Mouse (Mus musculus) left cerebral cortex, postnatal 10 days (tissue): ENCODE measurements around the gene Atp1a2. TPM values are rescaled to one million over a fixed set of nuclear protein-coding genes. Genes with fewer than 3 reads are reported as not detected.
"Not testable (repeated sequence)": the region's sequence is repeated elsewhere in the genome, so short reads cannot be mapped to it uniquely, and the experiment has no call there.

Experiments
- DNase-seq, 2 experiments: peaks; one replicate each; pipeline ENCODE4 v3.0.0; 2021 to 2022; ENCODE audit warnings: low spot score in 2 of 2, mixed read lengths in 1 of 2; ENCODE audit errors: extremely low spot score in 1 of 2
- intact Hi-C: fragments of 180-260 bp; cut with DNase I; formaldehyde crosslinking; loops from one replicate; pipeline ENCODE4 v1.15.1; 2025
- total RNA-seq, 2 experiments: library from RNA; stranded (reverse); gene quantifications; 2 replicates each; pipeline ENCODE4 v1.2.3; 2021

Gene Atp1a2
- total RNA-seq, 2 experiments from 2014 or later: 393 to 413 TPM

GRCm38 (mm10) chr1:172284221-172284620, 13.6 kb downstream of the Atp1a2 start:
- no peak for DNase-seq
- intact Hi-C loops: no loop called here

GRCm38 (mm10) chr1:172283073-172283472, 14.8 kb downstream of the Atp1a2 start:
- DNase-seq: no peak
- intact Hi-C loops: no loop called here

DNA sequence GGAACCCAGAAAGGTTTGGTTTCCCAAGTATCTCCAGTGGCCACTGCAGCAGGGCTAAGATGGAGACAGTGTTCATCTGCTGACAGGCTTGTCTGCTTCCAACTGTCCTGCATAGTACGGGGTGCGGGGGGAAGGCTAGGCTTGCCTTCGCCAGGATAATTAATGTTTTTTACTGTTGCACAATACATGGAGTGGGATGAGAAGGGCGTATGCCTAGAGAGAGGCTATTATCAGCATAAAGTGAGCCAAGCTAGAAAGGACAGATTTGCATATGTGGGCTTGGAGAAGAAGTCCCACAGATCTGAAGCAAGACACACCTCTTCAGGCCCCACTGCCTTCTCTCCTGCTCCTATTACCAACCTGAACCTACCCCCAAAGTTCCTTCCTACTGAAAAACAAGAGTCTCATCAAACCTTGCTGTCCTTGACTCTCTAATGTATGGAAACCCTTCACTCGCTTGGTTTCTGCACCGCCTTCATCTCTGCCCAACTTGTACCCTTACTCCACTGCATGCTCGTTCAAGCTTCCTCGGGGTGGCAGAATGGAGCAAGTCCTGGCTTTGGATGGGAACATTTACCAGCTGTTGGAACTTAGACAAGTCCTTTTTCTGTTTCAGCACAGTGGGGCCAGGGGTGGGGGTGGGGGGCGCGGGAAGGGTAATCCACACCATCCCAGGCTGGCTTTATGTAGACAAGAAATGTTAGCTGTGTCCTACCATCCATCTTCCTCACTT, 16.2 kb downstream of the Atp1a2 start:
- no peak for DNase-seq

GRCm38 (mm10) chr1:172279768-172280509, 17.9 kb downstream of the Atp1a2 start:
- intact Hi-C loops: no loop called here
- no peak for DNase-seq

More for the DNA sequence above, 16.2 kb downstream of the Atp1a2 start:
- intact Hi-C loops: no loop called here

DNA sequence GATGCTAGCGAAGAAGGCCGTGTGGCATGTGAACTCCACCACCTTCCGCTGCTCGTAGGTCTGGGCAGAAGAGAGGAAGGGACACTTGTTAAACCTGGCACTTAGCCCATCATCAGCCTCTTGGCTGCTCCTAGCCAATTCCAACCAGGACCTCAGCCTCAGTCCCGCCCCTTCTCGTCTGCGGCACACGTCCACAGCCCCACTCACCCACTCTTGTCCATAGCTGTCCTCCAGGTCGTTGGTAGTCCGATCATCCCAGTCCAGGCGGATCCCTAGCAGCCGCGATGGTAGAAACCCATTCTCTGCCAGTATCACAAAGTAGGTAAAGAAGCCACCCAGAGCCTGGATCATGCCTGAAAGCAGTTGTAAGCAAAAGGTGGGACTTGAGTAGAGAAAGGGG, 19.5 kb downstream of the Atp1a2 start:
- DNase-seq: no peak
- intact Hi-C loops: no loop called here

DNA sequence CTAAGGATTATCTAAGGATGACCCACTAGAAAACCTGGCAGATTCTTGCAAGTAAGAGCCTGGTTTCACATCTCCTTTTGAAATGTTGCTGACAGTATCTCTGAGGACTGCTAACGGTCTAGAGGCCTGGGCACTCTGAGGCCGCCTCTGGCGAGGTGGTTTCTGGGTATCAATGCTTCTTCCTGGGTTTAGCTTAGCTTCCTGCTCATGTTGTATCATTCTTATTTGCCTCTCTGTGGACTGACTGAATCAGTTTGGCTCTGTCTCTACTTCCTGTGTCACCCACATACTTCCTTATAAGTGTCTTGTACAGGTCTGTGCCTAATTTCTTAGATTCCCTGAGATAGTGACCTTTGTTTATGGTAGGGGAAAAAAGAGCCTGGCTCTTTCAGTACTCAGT, 20.7 kb downstream of the Atp1a2 start:
- intact Hi-C loops: no loop called here

GRCm38 (mm10) chr1:172274547-172274946, 23.3 kb downstream of the Atp1a2 start:
- DNase-seq: no peak
- intact Hi-C loops: no loop called here

More for the DNA sequence above, 20.7 kb downstream of the Atp1a2 start:
- no peak for DNase-seq

DNA sequence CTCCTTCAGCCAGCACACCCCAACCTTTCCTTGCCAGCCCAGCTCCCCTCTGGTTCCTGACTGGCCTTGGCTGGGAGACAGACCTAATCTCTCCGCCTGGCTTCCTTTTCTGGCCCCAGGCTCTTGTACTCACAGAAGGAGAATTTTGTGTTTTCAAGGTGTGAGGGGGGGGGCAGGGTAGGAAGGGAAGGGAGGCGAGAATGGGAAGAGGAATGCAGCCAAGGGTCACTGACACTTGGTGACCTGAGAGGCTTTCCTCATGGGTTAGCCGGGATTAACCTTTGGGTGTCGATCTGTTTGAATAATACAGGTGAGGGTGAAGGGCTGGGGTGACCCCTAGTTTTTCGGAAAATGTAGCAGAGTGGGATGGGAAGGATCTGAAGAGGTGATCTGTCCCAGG, 23.7 kb downstream of the Atp1a2 start:
- intact Hi-C loops: no loop called here
- no peak for DNase-seq

GRCm38 (mm10) chr1:172273386-172273785, 24.5 kb downstream of the Atp1a2 start:
- no peak for DNase-seq
- intact Hi-C loops: no loop called here

DNA sequence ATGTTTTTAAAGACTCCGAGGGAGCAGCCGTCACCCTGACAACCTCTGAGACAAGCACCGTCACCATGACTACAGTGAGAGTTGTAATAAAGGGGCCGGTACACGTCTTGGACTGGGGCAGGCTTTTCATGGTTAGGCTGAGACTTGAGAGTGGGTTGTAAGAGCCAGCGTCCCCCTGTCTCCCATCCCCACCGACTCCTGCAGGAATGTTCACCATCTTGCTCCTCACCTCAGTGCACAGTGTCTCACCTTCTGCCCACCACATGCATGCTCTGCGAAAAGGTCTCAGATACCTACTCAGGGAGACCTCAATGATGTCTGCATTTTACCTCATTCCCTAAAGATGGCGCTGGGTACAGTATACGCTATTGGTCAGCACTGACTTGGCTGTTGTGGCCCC, 26.1 kb downstream of the Atp1a2 start:
- intact Hi-C loops: no loop called here
- DNase-seq: peak in 1 of 2 experiments; percentile 58

DNA sequence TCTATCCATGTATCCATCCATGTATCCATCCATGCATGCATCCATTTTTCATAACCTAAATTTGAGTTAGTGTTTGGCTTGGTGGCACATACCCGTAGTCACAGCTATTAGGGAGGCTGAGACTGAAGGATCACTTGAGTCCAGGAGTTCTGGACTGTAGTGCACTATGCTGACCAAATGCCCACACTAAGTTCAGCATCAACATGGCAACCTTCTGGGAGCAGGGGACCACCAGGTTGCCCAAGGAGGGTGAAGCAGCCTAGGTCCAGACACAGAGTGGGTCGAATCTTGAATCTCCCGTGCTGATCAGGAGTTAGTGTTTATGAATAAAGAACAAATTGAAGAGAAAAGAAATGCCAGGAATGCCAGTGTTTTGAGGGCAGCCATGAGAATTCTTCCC, 26.7 kb downstream of the Atp1a2 start:
- intact Hi-C loops: no loop called here
- DNase-seq: no peak

- intact Hi-C loops: no loop called here
- DNase-seq: no peak
Observed at GRCm38 (mm10) chr1:172261477-172262078, 36.3 kb downstream of the Atp1a2 start, which contains the start of gene Igsf8. Igsf8 (plus strand) TSS chr1:172261641.

DNA sequence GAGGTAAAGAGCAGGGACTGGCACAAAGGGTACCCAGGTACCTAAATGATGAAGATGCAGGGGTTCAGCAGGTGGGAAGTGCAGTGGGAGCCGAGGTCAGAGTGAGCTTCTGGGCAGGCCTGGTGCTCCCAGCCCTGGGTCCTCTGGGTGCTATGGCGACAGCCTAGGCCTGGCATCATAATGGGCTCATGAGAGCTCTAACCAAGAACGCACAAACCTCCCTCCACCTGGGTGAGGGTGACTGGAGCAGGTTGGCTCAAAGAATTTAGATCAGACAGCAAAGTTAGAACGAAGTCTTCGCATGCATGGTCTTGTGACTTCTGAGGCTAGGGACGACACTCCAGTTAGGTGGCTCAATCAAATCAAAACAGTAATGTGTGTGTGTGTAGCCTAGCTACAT, 39.5 kb downstream of the Atp1a2 start, which contains the start of gene Atp1a4:
TSS of gene Atp1a4 (minus strand) at position 101 of the 400 bp plus-strand sequence.
- intact Hi-C loops: no loop called here
- no peak for DNase-seq

GRCm38 (mm10) chr1:172247679-172248078, 50.2 kb downstream of the Atp1a2 start:
- DNase-seq: no peak
- intact Hi-C loops: loop anchor here (10.0 kb wide), 1 partner anchor 103 kb away; the partner anchor contains the start of gene Dcaf8

GRCm38 (mm10) chr1:172247216-172247615, 50.6 kb downstream of the Atp1a2 start:
- intact Hi-C loops: loop anchor here (10.0 kb wide), 1 partner anchor 102 kb away; the partner anchor contains the start of gene Dcaf8
- no peak for DNase-seq

GRCm38 (mm10) chr1:172244645-172245044, 53.2 kb downstream of the Atp1a2 start:
- intact Hi-C loops: loop anchor here (10.0 kb wide), 1 partner anchor 100 kb away; the partner anchor contains the start of gene Dcaf8
- not testable (repeated sequence) for DNase-seq

GRCm38 (mm10) chr1:172243547-172244205, 54.2 kb downstream of the Atp1a2 start:
- DNase-seq: peak in 1 of 2 experiments; percentile 51
- intact Hi-C loops: loop anchor here (10.0 kb wide), 1 partner anchor 99 kb away; the partner anchor contains the start of gene Dcaf8

DNA sequence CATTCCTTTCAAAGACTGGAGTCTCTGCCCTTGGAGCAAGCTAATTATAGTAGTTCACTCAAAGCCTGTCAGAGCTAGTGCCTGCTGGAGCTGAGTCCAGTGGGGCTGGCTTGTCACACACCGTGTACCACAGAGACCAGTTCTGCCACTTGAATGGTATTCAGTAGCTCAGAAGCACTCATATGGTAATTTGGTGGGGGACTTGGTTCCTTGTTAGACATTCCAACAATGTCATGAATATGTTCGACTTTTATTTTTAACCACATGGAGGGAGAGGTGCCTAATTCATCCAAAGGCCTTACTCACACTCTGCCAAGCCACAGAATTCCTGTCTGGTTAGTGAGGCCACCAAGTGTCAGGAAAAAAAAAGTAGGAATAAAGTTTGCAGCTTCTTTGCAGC, 55.5 kb downstream of the Atp1a2 start:
- DNase-seq: peak in 1 of 2 experiments; percentile 19
- intact Hi-C loops: loop anchor here (10.0 kb wide), 1 partner anchor 98 kb away; the partner anchor contains the start of gene Dcaf8
